Mouse (Mus musculus) myocyte (in vitro differentiated cells): Measurements from ENCODE around the gene Ikzf1.

Experiments used
- MYOG ChIP-seq, 3 experiments: IDR thresholded peaks; one replicate each; pipeline ENCODE4 v1.6.1; 2011; ENCODE audit warnings: control low read depth in 2 of 3, low read depth in 2 of 3, mild to moderate bottlenecking in 2 of 3; ENCODE audit not compliant: insufficient read length in 2 of 3, control insufficient read depth in 1 of 3, insufficient read depth in 1 of 3
- POLR2A ChIP-seq: IDR thresholded peaks from one replicate; pipeline ENCODE4 v1.6.1; 2011; ENCODE audit warnings: low read depth, mild to moderate bottlenecking, control low read depth, moderate library complexity; ENCODE audit not compliant: insufficient read length
- POLR2AphosphoS2 ChIP-seq: IDR thresholded peaks from one replicate; pipeline ENCODE4 v1.6.1; 2011; ENCODE audit warnings: low read depth, control low read depth; ENCODE audit not compliant: insufficient read length
- TCF12 ChIP-seq: IDR thresholded peaks from one replicate; pipeline ENCODE4 v1.6.1; 2011; ENCODE audit warnings: mild to moderate bottlenecking, control low read depth; ENCODE audit not compliant: poor library complexity, insufficient read depth, severe bottlenecking
- USF1 ChIP-seq: IDR thresholded peaks from one replicate; pipeline ENCODE4 v1.6.1; 2011; ENCODE audit warnings: low read depth, mild to moderate bottlenecking, control low read depth, moderate library complexity

DNA sequence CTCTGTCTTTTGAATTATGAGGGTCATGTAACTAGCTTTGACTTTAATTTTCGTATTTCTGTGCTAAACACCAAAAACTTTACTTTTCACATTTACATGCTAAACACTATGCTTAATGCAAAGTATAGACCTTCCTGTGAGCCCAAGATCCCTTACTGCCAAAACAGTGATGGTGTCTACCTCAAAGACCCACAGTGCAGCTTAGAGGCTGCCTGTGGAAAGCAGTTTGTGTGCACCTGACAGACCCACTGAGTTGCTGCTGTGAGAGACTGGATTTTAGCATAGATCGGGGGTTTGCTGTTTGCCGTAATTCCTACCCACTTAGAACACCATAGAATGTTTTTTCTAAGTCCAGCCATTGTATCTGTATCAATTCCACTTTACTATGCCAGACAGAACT is 54.3 kb downstream of the Ikzf1 start:
- TF ChIP-seq POLR2A, result no peak
- no peak for TF ChIP-seq USF1
- TF ChIP-seq POLR2AphosphoS2, result no peak
- TF ChIP-seq TCF12, result no peak
- no peak for TF ChIP-seq MYOG (IDR thresholded peaks at IDR 0.05; ENCODE audit: control insufficient read depth in 1 of 3, insufficient read depth in 1 of 3, insufficient read length in 2 of 3, low read depth in 2 of 3)
